In genomic region chr7:139896271-139896670, GRCm38 (mm10) we compare ENCODE assay signal across 25 mouse cellular contexts. TPM values are rescaled to one million over a fixed set of nuclear protein-coding genes. Genes with fewer than 3 reads are reported as not detected.
DNase-seq lines count a peak whose midpoint lies in the region; ATAC-seq lines count a peak whose summit lies in the region.
"Had no signal": no experiment of that assay in that cellular context is flagged by ENCODE, and none has a peak within 500 bp of the region (broad histone marks: within the 10 kb centered on the region; RNA-seq: fewer than 3 reads in every experiment).

No protein-coding gene starts in this region.

- peak overlapping the region; percentile 88; the same call in 1 of the 2 replicates for H3K4me2 ChIP-seq in forebrain, embryonic 14.5 days (ENCODE audit: low read length)
- H3K4me2 ChIP-seq in forebrain, embryonic 11.5 days (ENCODE audit: low read depth, low read length, severe bottlenecking) = no peak overlapping the region
- peak overlapping the region; percentile 83; the same call in 1 of the 2 replicates for H3K4me2 ChIP-seq in neural tube, embryonic 12.5 days (replicated peaks)
- H3K4me2 ChIP-seq in midbrain, embryonic 14.5 days (ENCODE audit: low read length) = peak overlapping the region; percentile 76
- H3K4me2 ChIP-seq: embryonic facial prominence, embryonic 12.5 days; heart, embryonic 12.5 days; kidney, embryonic 15.5 days; liver, embryonic 11.5 days; midbrain, embryonic 12.5 days had no signal

- no peak overlapping the region for H3K27ac ChIP-seq in forebrain, embryonic 14.5 days (ENCODE audit: low read depth, low read length)
- H3K27ac ChIP-seq in forebrain, embryonic 11.5 days (ENCODE audit: low read depth, low read length) = no peak overlapping the region
- H3K27ac ChIP-seq in neural tube, embryonic 12.5 days = no peak overlapping the region
- H3K27ac ChIP-seq in midbrain, embryonic 14.5 days (replicated peaks; ENCODE audit: low read depth, low read length) = no peak overlapping the region
- H3K27ac ChIP-seq: embryonic facial prominence, embryonic 12.5 days; kidney, embryonic 15.5 days; limb, embryonic 10.5 days; midbrain, embryonic 12.5 days had no signal

- H3K27me3 ChIP-seq in forebrain, embryonic 14.5 days (replicated peaks; ENCODE audit: control insufficient read depth, insufficient read depth, low read length) = peaks cover 13% of the 10 kb centered on the region
- H3K27me3 ChIP-seq in forebrain, embryonic 11.5 days (ENCODE audit: control insufficient read depth, insufficient read depth, low read length) = peaks cover 25% of the 10 kb centered on the region
- H3K27me3 ChIP-seq in neural tube, embryonic 12.5 days (replicated peaks) = peaks cover 40% of the 10 kb centered on the region
- H3K27me3 ChIP-seq in midbrain, embryonic 14.5 days (ENCODE audit: control insufficient read depth, insufficient read depth, low read length) = 0 out of 2 replicates have a peak, but pooled peaks cover 9% of the 10 kb centered on the region

- no peaks in the 10 kb centered on the region for H3K4me1 ChIP-seq in forebrain, embryonic 14.5 days (ENCODE audit: control insufficient read depth, insufficient read depth, low read length)
- H3K4me1 ChIP-seq in forebrain, embryonic 11.5 days (replicated peaks; ENCODE audit: control insufficient read depth, insufficient read depth, low read length) = no peaks in the 10 kb centered on the region
- peaks cover 10% of the 10 kb centered on the region for H3K4me1 ChIP-seq in neural tube, embryonic 12.5 days
- 0 out of 2 replicates have a peak, but pooled peaks cover 8% of the 10 kb centered on the region for H3K4me1 ChIP-seq in midbrain, embryonic 14.5 days (ENCODE audit: control insufficient read depth, insufficient read depth, low read length)
- H3K4me1 ChIP-seq: embryonic facial prominence, embryonic 12.5 days had no signal

- H3K9ac ChIP-seq in forebrain, embryonic 14.5 days (ENCODE audit: low read length) = no peak overlapping the region
- no peak overlapping the region for H3K9ac ChIP-seq in forebrain, embryonic 11.5 days (ENCODE audit: low read length)
- H3K9ac ChIP-seq in neural tube, embryonic 12.5 days = no peak overlapping the region
- peak overlapping the region; percentile 16; the same call in 1 of the 2 replicates for H3K9ac ChIP-seq in midbrain, embryonic 14.5 days (replicated peaks; ENCODE audit: low read length)
- H3K9ac ChIP-seq: embryonic facial prominence, embryonic 12.5 days; heart, embryonic 12.5 days; kidney, embryonic 15.5 days; midbrain, embryonic 12.5 days had no signal

- no peaks in the 10 kb centered on the region for H3K36me3 ChIP-seq in forebrain, embryonic 14.5 days (ENCODE audit: control insufficient read depth, insufficient read depth, low read length)
- no peaks in the 10 kb centered on the region for H3K36me3 ChIP-seq in forebrain, embryonic 11.5 days (ENCODE audit: control insufficient read depth, insufficient read depth, low read length)
- H3K36me3 ChIP-seq in neural tube, embryonic 12.5 days = no peaks in the 10 kb centered on the region
- H3K36me3 ChIP-seq in midbrain, embryonic 14.5 days (ENCODE audit: control insufficient read depth, insufficient read depth, low read length) = no peaks in the 10 kb centered on the region
- H3K36me3 ChIP-seq: embryonic facial prominence, embryonic 12.5 days; heart, embryonic 12.5 days; kidney, embryonic 15.5 days; limb, embryonic 10.5 days; midbrain, embryonic 12.5 days had no signal

- H3K9me3 ChIP-seq in forebrain, embryonic 14.5 days (replicated peaks; ENCODE audit: control insufficient read depth, low read length) = no peaks in the 10 kb centered on the region
- no peaks in the 10 kb centered on the region for H3K9me3 ChIP-seq in forebrain, embryonic 11.5 days (ENCODE audit: control insufficient read depth, low read length)
- H3K9me3 ChIP-seq in neural tube, embryonic 12.5 days = no peaks in the 10 kb centered on the region
- H3K9me3 ChIP-seq in midbrain, embryonic 14.5 days (ENCODE audit: control insufficient read depth, low read length) = no peaks in the 10 kb centered on the region
- H3K9me3 ChIP-seq: embryonic facial prominence, embryonic 12.5 days; heart, embryonic 12.5 days; kidney, embryonic 15.5 days; limb, embryonic 10.5 days; midbrain, embryonic 12.5 days had no signal

- ATAC-seq in forebrain, embryonic 14.5 days = no peak
- no peak for ATAC-seq in forebrain, embryonic 11.5 days (replicated peaks; ENCODE audit: low FRiP score)
- no peak for ATAC-seq in neural tube, embryonic 12.5 days (ENCODE audit: low FRiP score, low read depth)
- no peak for ATAC-seq in midbrain, embryonic 14.5 days (ENCODE audit: low FRiP score, low TSS enrichment)
- no peak for ATAC-seq in monocyte, adult 5-6 weeks (replicated peaks; ENCODE audit: insufficient number of reproducible peaks, low FRiP score, low TSS enrichment, poor library complexity, severe bottlenecking)
- ATAC-seq: activated CD4-positive, CD25-positive, alpha-beta regulatory T cell, adult 4 months; intestine, embryonic 16.5 days; Patski had no signal

- WGBS in forebrain, embryonic 14.5 days = 77% methylated on average over 7 of the region's 7 CpGs
- WGBS in forebrain, embryonic 11.5 days = 82% methylated on average over 7 of the region's 7 CpGs
- WGBS in neural tube, embryonic 12.5 days = 80% methylated on average over 7 of the region's 7 CpGs
- 72% methylated on average over 7 of the region's 7 CpGs for WGBS in midbrain, embryonic 14.5 days

- no peak for DNase-seq in forebrain, embryonic 14.5 days (ENCODE audit: low spot score)
- DNase-seq in forebrain, embryonic 11.5 days (ENCODE audit: low spot score) = no peak
- no peak for DNase-seq in neural tube, embryonic 10.5 days (ENCODE audit: extremely low spot score, low spot score)
- DNase-seq in midbrain, embryonic 14.5 days = no peak
- no peak for DNase-seq in natural killer cell, adult 2 months (ENCODE audit: low spot score in 2 of 2)
- DNase-seq: adrenal gland, postnatal 14 days; heart, postnatal 36 days; lung, adult 2 months; lung, postnatal 36 days; retina, postnatal 1 day had no signal

- no peak overlapping the region for H3K4me3 ChIP-seq in forebrain, embryonic 14.5 days (ENCODE audit: low read depth, low read length)
- H3K4me3 ChIP-seq in forebrain, embryonic 11.5 days (ENCODE audit: low read depth, low read length) = no peak overlapping the region
- no peak overlapping the region for H3K4me3 ChIP-seq in neural tube, embryonic 12.5 days
- H3K4me3 ChIP-seq in midbrain, embryonic 14.5 days (replicated peaks; ENCODE audit: low read depth, low read length) = no peak overlapping the region; the same call in 1 of the 2 replicates
- H3K4me3 ChIP-seq: embryonic facial prominence, embryonic 12.5 days; heart, embryonic 12.5 days; kidney, embryonic 15.5 days; limb, embryonic 10.5 days; midbrain, embryonic 12.5 days had no signal

RNA-seq across cellular contexts. Expression of gene Kndc1, which starts 1.8 kb away (rescaled TPM):
- polyA plus RNA-seq in forebrain, embryonic 14.5 days (2014; fragmentation: Nextera tagmentation; extraction: Ambion mirVana) = 7.0 and 8.7 TPM in 2 replicates
- 0.44 and 0.59 TPM in 2 replicates for polyA plus RNA-seq in forebrain, embryonic 11.5 days (2014; fragmentation: Nextera tagmentation; extraction: Ambion mirVana)
- 2.7 and 3.1 TPM in 2 replicates for polyA plus RNA-seq in neural tube, embryonic 12.5 days (2016; fragmentation: Nextera tagmentation; extraction: Ambion mirVana)
- polyA plus RNA-seq in midbrain, embryonic 14.5 days (2014; fragmentation: Nextera tagmentation; extraction: Ambion mirVana) = 20.6 and 22.9 TPM in 2 replicates
- total RNA-seq in monocyte, adult 5-6 weeks (2017) = not detected in 3 replicates
- total RNA-seq: common myeloid progenitor, adult 5-6 weeks; granulocyte monocyte progenitor cell, adult 5-6 weeks; heart, postnatal 36 days had no signal
- polyA plus RNA-seq: C2C12; limb, embryonic 10.5 days; liver, embryonic 11.5 days had no signal

RNA-seq across cellular contexts. Expression of gene Utf1, which starts 47.3 kb away (rescaled TPM):
- not detected in 2 replicates for polyA plus RNA-seq in forebrain, embryonic 14.5 days (2014; fragmentation: Nextera tagmentation; extraction: Ambion mirVana)
- not detected in 2 replicates for polyA plus RNA-seq in forebrain, embryonic 11.5 days (2014; fragmentation: Nextera tagmentation; extraction: Ambion mirVana)
- not detected in 2 replicates for polyA plus RNA-seq in neural tube, embryonic 12.5 days (2016; fragmentation: Nextera tagmentation; extraction: Ambion mirVana)
- not detected in 2 replicates for polyA plus RNA-seq in midbrain, embryonic 14.5 days (2014; fragmentation: Nextera tagmentation; extraction: Ambion mirVana)
- not detected in 3 replicates for total RNA-seq in monocyte, adult 5-6 weeks (2017)
- total RNA-seq: adrenal gland, postnatal 14 days; common myeloid progenitor, adult 5-6 weeks; granulocyte monocyte progenitor cell, adult 5-6 weeks; heart, postnatal 36 days; left cerebral cortex, adult 18-20 months had no signal
- polyA plus RNA-seq: C2C12; heart, embryonic 12.5 days; intestine, embryonic 16.5 days; kidney, embryonic 15.5 days; liver, embryonic 11.5 days; lung, adult 2 months; midbrain, embryonic 12.5 days; Patski had no signal
